Mouse (Mus musculus) kidney, adult 2 months (tissue): ENCODE measurements around the gene Prpf18.

Source experiments
- CTCF ChIP-seq: fragments of 200-500 bp; conservative IDR thresholded peaks from 2 replicates; pipeline ENCODE4 v1.5.1; 2011; ENCODE audit warnings: low read depth, mild to moderate bottlenecking, control low read depth, low read length, moderate library complexity, mixed read lengths; ENCODE audit not compliant: insufficient read depth, insufficient read length
- POLR2A ChIP-seq: fragments of 200-500 bp; IDR thresholded peaks from one replicate; pipeline ENCODE4 v1.6.1; 2011; ENCODE audit warnings: low read depth, low read length, control low read depth

DNA sequence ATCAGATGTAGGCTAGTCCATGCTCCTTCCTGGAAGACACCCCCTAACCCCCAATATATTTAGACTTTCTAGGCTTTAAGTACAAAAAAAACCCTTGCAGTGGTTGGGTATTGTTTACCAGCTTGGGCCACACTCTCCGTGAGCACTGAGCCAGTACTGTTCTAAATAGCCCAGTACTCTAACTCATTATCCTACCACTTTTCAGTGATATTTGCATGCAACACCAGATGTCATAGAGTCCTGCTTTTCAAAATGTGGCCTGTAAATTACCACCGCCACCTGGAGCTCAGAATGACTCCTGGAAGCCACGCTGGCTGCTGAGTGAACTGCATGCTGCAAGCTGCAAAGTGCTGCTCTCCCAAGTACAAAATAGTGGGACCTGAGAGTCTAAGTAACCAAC lies 43.7 kb downstream of the Prpf18 start:
- no peak for TF ChIP-seq CTCF
- no peak for TF ChIP-seq POLR2A
